8 mouse cellular contexts compared by ENCODE assay signal in the genomic region with DNA sequence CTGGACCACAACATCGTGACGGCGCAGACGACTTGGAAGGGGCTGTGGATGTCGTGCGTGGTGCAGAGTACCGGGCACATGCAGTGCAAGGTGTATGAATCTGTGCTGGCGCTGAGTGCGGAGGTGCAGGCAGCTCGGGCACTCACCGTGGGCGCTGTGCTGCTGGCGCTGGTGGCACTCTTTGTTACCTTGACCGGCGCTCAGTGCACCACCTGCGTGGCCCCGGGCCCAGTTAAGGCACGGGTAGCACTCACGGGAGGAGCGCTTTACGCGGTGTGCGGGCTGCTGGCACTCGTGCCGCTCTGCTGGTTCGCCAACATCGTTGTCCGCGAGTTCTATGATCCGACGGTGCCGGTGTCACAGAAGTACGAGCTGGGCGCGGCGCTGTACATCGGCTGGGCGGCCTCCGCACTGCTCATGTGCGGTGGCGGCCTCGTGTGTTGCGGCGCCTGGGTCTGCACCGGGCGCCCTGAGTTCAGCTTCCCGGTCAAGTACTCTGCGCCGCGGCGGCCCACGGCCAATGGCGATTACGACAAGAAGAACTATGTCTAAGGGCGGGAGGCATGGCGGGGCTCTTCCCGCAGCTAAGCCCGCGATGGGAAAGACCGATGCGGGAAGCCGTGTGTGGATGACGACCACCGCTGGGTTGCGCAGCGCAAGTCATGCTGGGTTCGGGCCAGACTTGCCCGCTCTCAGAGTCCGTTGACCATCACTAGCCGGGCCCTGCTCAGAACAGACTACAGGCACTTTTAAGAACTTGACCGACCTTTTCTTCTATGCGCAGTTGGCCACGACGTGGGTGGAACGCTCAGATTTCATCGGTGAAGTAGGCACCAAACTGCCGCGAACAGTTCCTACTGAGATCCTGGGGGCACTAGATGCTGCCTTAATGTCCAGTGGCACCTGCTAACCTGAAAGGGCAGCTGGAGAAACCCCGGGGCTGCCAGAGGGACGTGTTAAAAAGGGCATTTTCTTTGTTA. TPM values are rescaled to one million over a fixed set of nuclear protein-coding genes. Genes with fewer than 3 reads are reported as not detected.
DNase-seq lines count a peak whose midpoint lies in the region; ATAC-seq and TF ChIP-seq lines count a peak whose summit lies in the region.

No protein-coding gene starts in this region.

- ATAC-seq in hindbrain, embryonic 13.5 days (ENCODE audit: low FRiP score), result peak; percentile 65
- peak; percentile 19 for ATAC-seq in lung, postnatal 0 days
- peak; percentile 30; the same call in 1 of the 2 replicates for ATAC-seq in stomach, embryonic 16.5 days (ENCODE audit: insufficient read depth, low FRiP score)

- no peaks in the 10 kb centered on the region for H3K4me1 ChIP-seq in kidney, adult 2 months (ENCODE audit: control insufficient read depth, insufficient read depth, low read length)
- peaks cover 20% of the 10 kb centered on the region for H3K4me1 ChIP-seq in hindbrain, embryonic 13.5 days (replicated peaks)
- no peaks in the 10 kb centered on the region for H3K4me1 ChIP-seq in lung, postnatal 0 days (ENCODE audit: insufficient read depth, low read depth, low read length)
- H3K4me1 ChIP-seq in stomach, embryonic 16.5 days (ENCODE audit: control insufficient read depth, insufficient read depth, low read length), result no peaks in the 10 kb centered on the region

- peak overlapping the region; percentile 31 for H3K4me3 ChIP-seq in kidney, adult 2 months (ENCODE audit: insufficient read depth, low read depth, low read length)
- H3K4me3 ChIP-seq in hindbrain, embryonic 13.5 days, result peak overlapping the region; percentile 47
- H3K4me3 ChIP-seq in lung, postnatal 0 days (ENCODE audit: low read depth, low read length), result peak overlapping the region; percentile 53
- peak overlapping the region; percentile 47 for H3K4me3 ChIP-seq in stomach, embryonic 16.5 days (replicated peaks; ENCODE audit: low read length)

- no peak for TF ChIP-seq CTCF in kidney, adult 2 months (conservative IDR thresholded peaks at IDR 0.05; ENCODE audit: insufficient read depth, insufficient read length, low read depth, low read length)
- TF ChIP-seq CTCF in lung, postnatal 0 days (IDR thresholded peaks at IDR 0.05), result no peak

- no peaks in the 10 kb centered on the region for H3K36me3 ChIP-seq in kidney, adult 2 months (ENCODE audit: control insufficient read depth, insufficient read depth, low read length)
- H3K36me3 ChIP-seq in hindbrain, embryonic 13.5 days, result no peaks in the 10 kb centered on the region
- H3K36me3 ChIP-seq in lung, postnatal 0 days (ENCODE audit: insufficient read depth, low read length), result no peaks in the 10 kb centered on the region
- H3K36me3 ChIP-seq in stomach, embryonic 16.5 days (ENCODE audit: control insufficient read depth, insufficient read depth, low read length), result no peaks in the 10 kb centered on the region

- TF ChIP-seq EP300 in lung, postnatal 0 days (IDR thresholded peaks at IDR 0.05), result no peak

- H3K4me2 ChIP-seq in hindbrain, embryonic 13.5 days, result peak overlapping the region; percentile 69
- peak overlapping the region; percentile 61 for H3K4me2 ChIP-seq in lung, postnatal 0 days (replicated peaks; ENCODE audit: low read depth, low read length)
- peak overlapping the region; percentile 64 for H3K4me2 ChIP-seq in stomach, embryonic 16.5 days (ENCODE audit: low read depth, low read length)

- no peak overlapping the region for H3K27ac ChIP-seq in kidney, adult 2 months (ENCODE audit: insufficient read depth, low read depth, low read length)
- H3K27ac ChIP-seq in hindbrain, embryonic 13.5 days, result peak overlapping the region; percentile 66
- peak overlapping the region; percentile 90 for H3K27ac ChIP-seq in lung, postnatal 0 days (ENCODE audit: low read length)
- H3K27ac ChIP-seq in stomach, embryonic 16.5 days (ENCODE audit: low read length), result no peak overlapping the region

- no peak for TF ChIP-seq POLR2A in kidney, adult 2 months (IDR thresholded peaks at IDR 0.05; ENCODE audit: low read depth, low read length)

- no peaks in the 10 kb centered on the region for H3K27me3 ChIP-seq in kidney, adult 2 months (replicated peaks; ENCODE audit: control insufficient read depth, insufficient read depth, low read length)
- peaks cover 57% of the 10 kb centered on the region for H3K27me3 ChIP-seq in hindbrain, embryonic 13.5 days
- H3K27me3 ChIP-seq in lung, postnatal 0 days (replicated peaks; ENCODE audit: insufficient read depth, low read length), result 0 out of 2 replicates have a peak, but pooled peaks cover 14% of the 10 kb centered on the region
- peaks cover 42% of the 10 kb centered on the region for H3K27me3 ChIP-seq in stomach, embryonic 16.5 days (ENCODE audit: control insufficient read depth, insufficient read depth, low read length)

- DNase-seq in kidney, adult 2 months, result peak; percentile 8
- no peak for DNase-seq in kidney, adult 8-10 months
- DNase-seq in embryo, embryonic 9.5 days (ENCODE audit: extremely low spot score), result peak; percentile 34
- no peak for DNase-seq in lung, postnatal 0 days (ENCODE audit: low spot score)
- no peak for DNase-seq in layer of hippocampus, adult 9-10 months (ENCODE audit: low spot score)
- DNase-seq in spleen, adult 18-20 months, result no peak

- peak overlapping the region; percentile 65 for H3K9ac ChIP-seq in hindbrain, embryonic 13.5 days
- peak overlapping the region; percentile 73 for H3K9ac ChIP-seq in lung, postnatal 0 days (replicated peaks; ENCODE audit: low read depth)
- peak overlapping the region; percentile 58 for H3K9ac ChIP-seq in stomach, embryonic 16.5 days (ENCODE audit: low read length)

- no peaks in the 10 kb centered on the region for H3K9me3 ChIP-seq in hindbrain, embryonic 13.5 days
- no peaks in the 10 kb centered on the region for H3K9me3 ChIP-seq in lung, postnatal 0 days (ENCODE audit: low read length)
- no peaks in the 10 kb centered on the region for H3K9me3 ChIP-seq in stomach, embryonic 16.5 days (replicated peaks; ENCODE audit: control insufficient read depth, low read length)

- WGBS in kidney, adult 2 months, result 4% methylated on average over 80 of the region's 80 CpGs
- WGBS in hindbrain, embryonic 13.5 days, result 2% methylated on average over 80 of the region's 80 CpGs
- WGBS in lung, postnatal 0 days, result 2% methylated on average over 80 of the region's 80 CpGs
- 3% methylated on average over 80 of the region's 80 CpGs for WGBS in stomach, embryonic 16.5 days

RNA-seq across cellular contexts. Expression of gene Cldn5, which starts 0.7 kb away (rescaled TPM):
- 28.1 and 33.6 TPM in 2 replicates for polyA plus RNA-seq in kidney, adult 2 months (2012; rRNA removed)
- 87.2 and 94.4 TPM in 2 replicates for polyA plus RNA-seq in hindbrain, embryonic 13.5 days (2015; fragmentation: Nextera tagmentation; extraction: Ambion mirVana)
- 400 and 432 TPM in 2 replicates for polyA plus RNA-seq in lung, postnatal 0 days (2015; fragmentation: Nextera tagmentation; extraction: Ambion mirVana)
- 25.8 and 30.4 TPM in 2 replicates for polyA plus RNA-seq in stomach, embryonic 16.5 days (2015; fragmentation: Nextera tagmentation; extraction: Ambion mirVana)

RNA-seq across cellular contexts. Expression of gene Ufd1, which starts 34.2 kb away (rescaled TPM):
- polyA plus RNA-seq in kidney, adult 2 months (2012; rRNA removed), result 29.3 and 32.3 TPM in 2 replicates
- polyA plus RNA-seq in hindbrain, embryonic 13.5 days (2015; fragmentation: Nextera tagmentation; extraction: Ambion mirVana), result 109 and 118 TPM in 2 replicates
- polyA plus RNA-seq in lung, postnatal 0 days (2015; fragmentation: Nextera tagmentation; extraction: Ambion mirVana), result 75.4 and 81.7 TPM in 2 replicates
- 79.1 and 80.0 TPM in 2 replicates for polyA plus RNA-seq in stomach, embryonic 16.5 days (2015; fragmentation: Nextera tagmentation; extraction: Ambion mirVana)

RNA-seq across cellular contexts. Expression of gene Cdc45, which starts 34.4 kb away (rescaled TPM):
- polyA plus RNA-seq in kidney, adult 2 months (2012; rRNA removed), result 2.2 and 3.6 TPM in 2 replicates
- polyA plus RNA-seq in hindbrain, embryonic 13.5 days (2015; fragmentation: Nextera tagmentation; extraction: Ambion mirVana), result 11.3 and 12.3 TPM in 2 replicates
- polyA plus RNA-seq in lung, postnatal 0 days (2015; fragmentation: Nextera tagmentation; extraction: Ambion mirVana), result 4.8 and 6.0 TPM in 2 replicates
- polyA plus RNA-seq in stomach, embryonic 16.5 days (2015; fragmentation: Nextera tagmentation; extraction: Ambion mirVana), result 30.9 and 33.4 TPM in 2 replicates

RNA-seq across cellular contexts. Expression of gene 2510002D24Rik, which starts 59.0 kb away (rescaled TPM):
- polyA plus RNA-seq in kidney, adult 2 months (2012; rRNA removed), result 52.5 and 56.0 TPM in 2 replicates
- 34.0 and 41.2 TPM in 2 replicates for polyA plus RNA-seq in hindbrain, embryonic 13.5 days (2015; fragmentation: Nextera tagmentation; extraction: Ambion mirVana)
- polyA plus RNA-seq in lung, postnatal 0 days (2015; fragmentation: Nextera tagmentation; extraction: Ambion mirVana), result 23.7 and 28.9 TPM in 2 replicates
- polyA plus RNA-seq in stomach, embryonic 16.5 days (2015; fragmentation: Nextera tagmentation; extraction: Ambion mirVana), result 47.8 and 49.1 TPM in 2 replicates

RNA-seq across cellular contexts. Expression of gene Gm28539, which starts 59.0 kb away (rescaled TPM):
- 0.27 TPM in 1 of 2 replicates, not detected in the other for polyA plus RNA-seq in kidney, adult 2 months (2012; rRNA removed)
- not detected in 2 replicates for polyA plus RNA-seq in hindbrain, embryonic 13.5 days (2015; fragmentation: Nextera tagmentation; extraction: Ambion mirVana)
- not detected in 2 replicates for polyA plus RNA-seq in lung, postnatal 0 days (2015; fragmentation: Nextera tagmentation; extraction: Ambion mirVana)
- not detected in 2 replicates for polyA plus RNA-seq in stomach, embryonic 16.5 days (2015; fragmentation: Nextera tagmentation; extraction: Ambion mirVana)

Comparison
In these comparisons a context has a peak if more than half of its experiments do, and no peak if none do; other contexts are left out.
1. DNase-seq: peak in kidney, adult 2 months (single experiment) and embryo, embryonic 9.5 days (single experiment); none in kidney, adult 8-10 months (0 of 2), lung, postnatal 0 days (single experiment), layer of hippocampus, adult 9-10 months (single experiment) and spleen, adult 18-20 months (0 of 2).
2. H3K27ac ChIP-seq: peak in hindbrain, embryonic 13.5 days (single experiment) and lung, postnatal 0 days (single experiment); none in kidney, adult 2 months (single experiment) and stomach, embryonic 16.5 days (single experiment).
3. Peak in every context shown above with its lines, with median percentiles within 50 percentile points of each other: H3K4me3 ChIP-seq, ATAC-seq, H3K4me2 ChIP-seq and H3K9ac ChIP-seq.